Mouse (Mus musculus) cerebellum, postnatal 14 days (tissue): ENCODE results near the gene Neurod4.
"Not testable (repeated sequence)": the region's sequence is repeated elsewhere in the genome, so short reads cannot be mapped to it uniquely, and the experiment has no call there.

Experiments
- DNase-seq, 2 experiments: peaks; one replicate each; pipeline ENCODE4 v3.0.0; 2021; ENCODE audit warnings: mixed read lengths in 2 of 2

Neurod4 gene

GRCm38 (mm10) chr10:130280066-130280465 lies at the start of gene Neurod4:
TSS of gene Neurod4 (minus strand) at chr10:130280240.
- DNase-seq = peak; percentile 54 to 69

- DNase-seq = no peak
These were observed 44.2 kb upstream of the Neurod4 start for GRCm38 (mm10) chr10:130324243-130324642.

GRCm38 (mm10) chr10:130322637-130323036 lies 42.6 kb upstream of the Neurod4 start, which contains the start of gene Tespa1:
TSS of gene Tespa1 (plus strand) at chr10:130322870.
- no peak for DNase-seq

GRCm38 (mm10) chr10:130322062-130322461 lies 42.0 kb upstream of the Neurod4 start:
- no peak for DNase-seq

- DNase-seq = no peak
These were observed 40.7 kb upstream of the Neurod4 start for GRCm38 (mm10) chr10:130320715-130321114.

- no peak for DNase-seq
These were observed 38.7 kb upstream of the Neurod4 start for GRCm38 (mm10) chr10:130318720-130319119.

DNA sequence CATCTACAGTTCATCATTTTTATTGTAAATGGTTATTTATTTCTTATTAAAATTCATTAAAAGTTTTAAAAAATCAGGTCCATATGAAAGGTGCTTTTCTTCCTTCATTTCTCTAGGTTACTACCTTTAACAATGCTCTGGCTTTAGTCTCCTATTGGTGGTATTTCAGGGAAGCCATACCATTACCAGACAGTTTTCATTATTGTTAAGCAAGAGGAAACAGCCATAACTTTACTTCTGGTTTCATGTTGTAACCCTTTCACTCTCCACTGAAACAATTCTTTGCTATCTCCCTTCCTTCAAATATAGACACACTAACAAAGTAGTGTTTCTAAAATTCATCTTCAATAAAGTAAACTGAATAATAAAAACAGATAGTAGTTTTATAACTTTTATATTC lies 35.8 kb upstream of the Neurod4 start:
- no peak for DNase-seq

DNA sequence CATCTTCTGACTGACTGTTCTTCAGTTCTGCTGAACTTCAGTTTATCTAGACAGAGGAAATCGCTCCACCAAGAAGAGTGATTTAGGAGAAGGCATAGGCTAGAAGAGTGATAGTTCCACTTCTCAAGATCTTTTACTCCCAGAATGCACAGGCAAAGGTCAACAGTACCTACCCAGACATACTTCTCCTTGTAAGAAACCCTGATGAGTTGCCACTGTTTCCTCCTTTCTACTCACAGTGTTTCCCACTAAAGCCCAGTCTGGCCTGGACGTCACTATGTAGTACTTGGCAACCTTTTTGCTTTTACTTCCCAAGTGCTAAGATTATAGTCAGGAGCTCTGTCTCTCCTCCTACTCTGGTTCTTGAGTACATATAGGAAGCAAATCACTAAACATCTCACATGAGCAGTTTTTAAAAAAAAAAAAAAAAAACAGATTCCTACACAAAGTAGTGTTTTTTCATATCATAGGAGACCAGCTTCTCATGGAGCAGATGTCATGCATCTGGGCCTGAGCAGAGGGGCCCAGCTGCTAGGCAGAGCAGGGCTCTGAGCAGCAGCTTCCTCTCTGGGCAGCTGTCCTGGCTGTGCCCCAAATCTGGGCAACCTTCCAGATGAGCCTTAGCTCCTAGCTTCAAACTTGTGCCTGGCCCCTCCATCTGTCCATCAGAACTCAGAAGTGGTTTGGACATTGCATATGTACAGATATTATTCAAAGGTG lies 34.2 kb upstream of the Neurod4 start:
- peak; percentile 16 to 44 for DNase-seq

GRCm38 (mm10) chr10:130313531-130313930 lies 33.5 kb upstream of the Neurod4 start:
- peak in 1 of 2 experiments; percentile 9 for DNase-seq

DNA sequence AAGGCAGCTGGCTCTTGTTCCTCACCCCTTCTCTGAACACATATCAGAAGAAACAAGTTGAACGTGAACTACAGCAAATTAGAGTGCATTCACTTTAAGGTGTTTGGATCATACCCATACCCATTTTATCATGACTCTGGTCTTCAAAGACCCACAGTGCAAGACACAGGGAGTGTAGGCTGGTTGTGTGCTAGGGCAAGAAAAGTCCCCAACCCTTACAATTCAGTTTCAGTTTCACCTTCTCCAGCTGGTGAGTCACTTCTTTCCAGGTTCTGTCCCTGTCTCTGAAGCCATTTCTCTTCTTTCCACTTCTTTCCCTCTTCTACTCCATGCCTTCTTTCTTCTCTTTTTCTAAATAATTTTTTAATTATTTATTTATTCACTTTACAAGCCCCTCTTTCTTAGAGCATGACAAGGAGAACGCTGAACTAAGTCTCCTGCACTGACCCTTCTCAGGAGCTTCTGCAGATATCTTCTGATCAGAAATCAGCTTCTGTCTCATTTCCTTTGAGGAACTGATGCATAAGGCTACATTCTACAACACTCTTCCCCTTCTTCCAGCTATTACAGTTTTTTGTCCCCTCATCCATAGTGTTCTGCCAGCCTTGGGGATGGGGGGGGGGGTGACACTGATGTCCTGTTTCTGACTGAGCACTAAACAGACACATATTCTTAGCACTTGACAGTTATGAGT lies 31.6 kb upstream of the Neurod4 start:
- no peak for DNase-seq

DNA sequence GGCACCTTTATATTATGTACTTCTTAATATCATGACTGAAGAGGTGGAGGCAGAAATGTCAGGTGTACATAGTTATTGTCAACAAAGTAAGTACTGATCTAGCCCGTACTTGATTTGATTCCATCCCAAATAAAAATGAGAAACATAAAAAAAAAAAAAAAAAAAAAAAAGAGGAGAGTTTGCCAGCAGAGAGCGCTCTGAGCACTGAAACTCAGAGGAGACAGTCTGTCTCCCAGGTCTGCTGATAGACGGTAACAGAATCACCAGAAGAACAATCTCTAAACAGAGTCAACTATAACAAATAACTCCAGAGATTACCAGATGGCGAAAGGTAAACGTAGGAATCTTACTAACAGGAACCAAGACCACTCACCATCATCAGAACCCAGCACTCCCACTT lies 24.1 kb upstream of the Neurod4 start:
- not testable (repeated sequence) for DNase-seq

GRCm38 (mm10) chr10:130298748-130299147 lies 18.7 kb upstream of the Neurod4 start:
- peak; percentile 49 to 63 for DNase-seq

GRCm38 (mm10) chr10:130293741-130294408 lies 13.8 kb upstream of the Neurod4 start:
- no peak for DNase-seq

GRCm38 (mm10) chr10:130288007-130288406 lies 8.0 kb upstream of the Neurod4 start:
- DNase-seq = no peak

GRCm38 (mm10) chr10:130287201-130287600 lies 7.2 kb upstream of the Neurod4 start:
- DNase-seq = no peak

- DNase-seq = peak in 1 of 2 experiments; percentile 18
These were observed 2.0 kb upstream of the Neurod4 start for GRCm38 (mm10) chr10:130281982-130282449.

DNA sequence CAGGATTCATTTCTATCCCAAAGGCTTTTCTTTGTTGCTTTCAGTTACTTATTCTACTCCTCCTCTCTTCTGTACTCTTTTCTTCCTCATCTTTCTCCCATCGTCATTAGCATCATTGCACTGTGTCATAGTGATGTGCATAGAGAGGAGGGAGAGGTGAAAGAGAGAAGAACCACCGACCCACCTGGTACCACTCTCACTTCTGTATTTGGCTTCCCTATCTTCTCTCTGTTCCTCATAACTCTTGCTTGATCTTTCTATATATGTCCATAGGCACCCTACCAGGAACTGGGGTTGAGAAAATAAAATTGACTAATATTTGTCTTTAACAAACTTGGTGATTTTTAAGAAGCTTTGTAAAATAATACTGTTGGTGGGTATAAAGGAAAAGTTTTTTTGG lies 3.5 kb downstream of the Neurod4 start:
- no peak for DNase-seq

DNA sequence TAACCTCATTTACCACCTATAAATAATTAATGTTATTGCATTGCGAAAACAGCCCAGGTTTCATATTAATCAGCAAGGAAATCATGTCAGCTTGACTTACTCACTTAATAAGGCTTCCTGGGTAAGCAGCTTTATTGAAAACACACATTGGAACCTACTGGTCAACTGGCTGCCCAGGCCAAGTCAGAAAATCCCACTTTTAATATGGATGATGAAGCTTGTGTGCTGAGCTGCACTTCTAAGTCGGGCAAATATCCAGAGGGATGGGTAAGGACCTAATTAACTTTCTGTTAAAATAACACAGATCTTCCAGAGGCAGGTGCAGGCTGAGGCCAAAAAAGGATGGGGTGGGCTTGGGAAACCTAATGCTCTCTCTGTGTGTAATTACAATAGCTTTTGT lies 4.3 kb downstream of the Neurod4 start:
- DNase-seq = no peak

DNA sequence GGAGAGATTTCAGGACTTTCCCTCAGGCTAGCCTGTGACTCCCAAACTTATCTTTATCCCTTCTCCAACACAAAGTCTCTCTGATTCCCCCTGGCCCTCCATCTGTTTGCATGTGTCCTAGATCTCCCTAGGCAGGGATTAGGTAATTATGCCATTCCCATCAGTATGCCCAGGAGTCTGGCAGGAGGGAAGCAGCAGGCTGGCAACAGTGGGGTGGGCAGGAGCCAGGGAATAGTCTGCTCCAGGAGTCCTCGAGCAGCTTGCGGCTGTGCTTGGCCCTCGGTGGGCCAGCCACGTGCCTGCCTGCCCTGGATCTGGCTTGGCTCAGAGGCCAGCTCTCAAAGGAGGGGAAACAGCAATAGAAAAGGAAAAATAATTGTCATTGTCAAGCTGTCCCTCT lies 16.8 kb downstream of the Neurod4 start:
- DNase-seq = peak; percentile 82 to 84

- no peak for DNase-seq
These were observed 20.6 kb downstream of the Neurod4 start for GRCm38 (mm10) chr10:130259483-130259882.

GRCm38 (mm10) chr10:130244271-130244670 lies 35.8 kb downstream of the Neurod4 start:
- DNase-seq = no peak

DNA sequence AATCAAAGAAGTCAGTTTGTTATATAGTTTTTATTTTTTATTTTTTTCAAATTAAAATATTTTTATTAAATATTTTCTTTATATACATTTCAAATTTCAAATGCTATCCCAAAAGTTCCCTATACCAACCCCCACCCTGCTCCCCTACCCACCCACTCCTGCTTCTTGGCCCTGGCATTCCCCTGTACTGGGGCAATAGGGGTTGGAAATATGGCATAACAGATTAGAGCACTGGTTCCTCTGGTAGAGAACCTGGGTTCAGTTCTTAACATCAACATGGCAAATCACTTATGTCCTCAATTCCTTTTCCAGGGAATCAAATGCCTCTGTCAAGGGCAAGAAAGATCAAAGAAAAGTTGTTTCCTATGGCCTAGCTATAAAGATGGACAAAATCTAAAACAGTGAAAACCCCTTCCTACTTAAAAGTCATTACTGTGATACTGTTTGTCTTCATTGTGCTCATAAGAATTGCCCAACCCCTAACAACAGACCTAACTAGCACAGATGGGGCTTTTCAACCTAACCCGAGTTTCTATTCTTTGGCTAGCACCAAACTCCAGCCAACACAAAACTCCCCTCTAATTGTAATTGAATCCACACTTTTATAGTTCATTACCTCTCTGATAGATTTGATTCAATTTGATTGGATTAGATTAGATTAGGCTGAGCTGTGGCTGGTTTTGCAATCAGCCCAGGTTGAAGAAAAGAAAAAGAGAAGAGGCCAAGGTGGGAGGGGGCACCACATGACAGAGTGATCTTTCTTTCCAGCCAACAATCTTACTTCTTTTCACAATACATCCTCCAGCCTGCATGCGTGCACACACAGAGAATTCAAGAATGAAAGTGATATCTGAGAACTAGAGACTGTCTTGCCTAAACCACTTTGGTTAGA lies 41.5 kb downstream of the Neurod4 start:
- no peak for DNase-seq
